Comparison of ENCODE assay signal across 27 mouse cellular contexts in the genomic region with DNA sequence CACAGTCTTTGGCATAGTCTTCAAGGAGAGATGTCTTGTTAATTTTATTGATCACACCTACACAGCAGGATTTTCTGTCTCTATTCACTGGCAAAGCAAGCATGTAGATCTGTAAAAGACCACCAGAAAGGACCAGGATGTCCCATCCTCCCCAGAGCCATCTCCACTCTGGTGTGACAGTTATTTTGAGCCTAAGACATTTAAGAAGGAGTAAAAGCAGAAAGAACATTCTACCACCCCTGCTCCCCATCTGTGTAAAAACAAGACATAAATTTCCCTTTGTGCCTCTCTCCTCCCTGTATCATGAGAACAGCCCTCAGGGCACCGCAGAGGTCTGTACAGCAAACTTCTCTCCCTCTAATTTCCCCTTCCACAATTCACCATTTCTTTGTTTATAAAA. TPM values are rescaled to one million over a fixed set of nuclear protein-coding genes. Genes with fewer than 3 reads are reported as not detected.
DNase-seq lines count a peak whose midpoint lies in the region; ATAC-seq and TF ChIP-seq lines count a peak whose summit lies in the region.
"Had no signal": no experiment of that assay in that cellular context is flagged by ENCODE, and none has a peak within 500 bp of the region (broad histone marks: within the 10 kb centered on the region; RNA-seq: fewer than 3 reads in every experiment).

No protein-coding gene starts in this region.

- H3K9ac ChIP-seq in intestine, embryonic 16.5 days (ENCODE audit: low read depth, low read length) = no peak overlapping the region
- H3K9ac ChIP-seq in intestine, embryonic 15.5 days = no peak overlapping the region
- no peak overlapping the region for H3K9ac ChIP-seq in hindbrain, embryonic 13.5 days
- H3K9ac ChIP-seq: embryonic facial prominence, embryonic 12.5 days; forebrain, embryonic 12.5 days; heart, embryonic 12.5 days; hindbrain, embryonic 15.5 days; neural tube, embryonic 13.5 days; stomach, embryonic 15.5 days had no signal

- peak overlapping the region; percentile 13; the same call in 1 of the 2 replicates for H3K27ac ChIP-seq in intestine, embryonic 16.5 days (ENCODE audit: low read length)
- no peak overlapping the region for H3K27ac ChIP-seq in intestine, embryonic 15.5 days
- peak overlapping the region; percentile 84 for H3K27ac ChIP-seq in layer of hippocampus, adult 2 months
- H3K27ac ChIP-seq in hindbrain, embryonic 13.5 days = no peak overlapping the region
- H3K27ac ChIP-seq: embryonic facial prominence, embryonic 12.5 days; forebrain, embryonic 12.5 days; hindbrain, embryonic 15.5 days; midbrain, embryonic 10.5 days; neural tube, embryonic 13.5 days; stomach, embryonic 15.5 days had no signal

- H3K4me1 ChIP-seq in intestine, embryonic 16.5 days (ENCODE audit: control insufficient read depth, insufficient read depth, low read length) = peaks cover 8% of the 10 kb centered on the region; the same call in 1 of the 2 replicates
- peaks cover 8% of the 10 kb centered on the region; the same call in 1 of the 2 replicates for H3K4me1 ChIP-seq in intestine, embryonic 15.5 days (replicated peaks)
- no peaks in the 10 kb centered on the region for H3K4me1 ChIP-seq in hindbrain, embryonic 13.5 days (replicated peaks)
- H3K4me1 ChIP-seq: embryonic facial prominence, embryonic 12.5 days; forebrain, embryonic 12.5 days; hindbrain, embryonic 15.5 days; midbrain, embryonic 10.5 days had no signal

- peak; percentile 24 to 51 for DNase-seq in layer of hippocampus, adult 2 months (ENCODE audit: low spot score in 2 of 2)
- no peak for DNase-seq in layer of hippocampus, postnatal 25 days (ENCODE audit: extremely low spot score in 1 of 2, low spot score in 1 of 2)
- DNase-seq in right cerebral cortex, adult 18-20 months = peak; percentile 66
- DNase-seq in right cerebral cortex, postnatal 4 days = no peak
- DNase-seq: adrenal gland, adult 2 months; cerebellum, adult 18-20 months; cerebellum, postnatal 14 days; gastrocnemius, postnatal 10 days; heart, postnatal 4 days; kidney, postnatal 25 days; retina, postnatal 1 day; thymus, adult 2 months; thymus, postnatal 4 days had no signal

- H3K36me3 ChIP-seq in intestine, embryonic 16.5 days (ENCODE audit: control insufficient read depth, insufficient read depth, low read length) = no peaks in the 10 kb centered on the region
- no peaks in the 10 kb centered on the region for H3K36me3 ChIP-seq in intestine, embryonic 15.5 days
- no peaks in the 10 kb centered on the region for H3K36me3 ChIP-seq in hindbrain, embryonic 13.5 days
- H3K36me3 ChIP-seq: embryonic facial prominence, embryonic 12.5 days; forebrain, embryonic 12.5 days; heart, embryonic 12.5 days; hindbrain, embryonic 15.5 days; midbrain, embryonic 10.5 days; neural tube, embryonic 13.5 days; stomach, embryonic 15.5 days had no signal

- no peak overlapping the region for H3K4me3 ChIP-seq in intestine, embryonic 16.5 days (ENCODE audit: low read length)
- no peak overlapping the region for H3K4me3 ChIP-seq in intestine, embryonic 15.5 days (replicated peaks)
- no peak overlapping the region for H3K4me3 ChIP-seq in layer of hippocampus, adult 2 months
- H3K4me3 ChIP-seq in hindbrain, embryonic 13.5 days = no peak overlapping the region
- H3K4me3 ChIP-seq: embryonic facial prominence, embryonic 12.5 days; forebrain, embryonic 12.5 days; heart, embryonic 12.5 days; hindbrain, embryonic 15.5 days; midbrain, embryonic 10.5 days; myocyte; neural tube, embryonic 13.5 days; stomach, embryonic 15.5 days had no signal

- ATAC-seq in intestine, embryonic 16.5 days = no peak
- ATAC-seq in intestine, embryonic 15.5 days = no peak
- ATAC-seq in hindbrain, embryonic 13.5 days (ENCODE audit: low FRiP score) = no peak
- ATAC-seq: lung, postnatal 0 days; midbrain, embryonic 16.5 days had no signal

- H3K9me3 ChIP-seq in intestine, embryonic 16.5 days (ENCODE audit: control insufficient read depth, low read length) = no peaks in the 10 kb centered on the region
- H3K9me3 ChIP-seq in intestine, embryonic 15.5 days = no peaks in the 10 kb centered on the region
- no peaks in the 10 kb centered on the region for H3K9me3 ChIP-seq in hindbrain, embryonic 13.5 days
- H3K9me3 ChIP-seq: embryonic facial prominence, embryonic 12.5 days; forebrain, embryonic 12.5 days; heart, embryonic 12.5 days; hindbrain, embryonic 15.5 days; midbrain, embryonic 10.5 days; neural tube, embryonic 13.5 days; stomach, embryonic 15.5 days had no signal

- WGBS in intestine, embryonic 16.5 days = 53% methylated on average over 1 of the region's 1 CpGs
- WGBS in intestine, embryonic 15.5 days = 46% methylated on average over 1 of the region's 1 CpGs
- 100% methylated on average over 1 of the region's 1 CpGs for WGBS in hindbrain, embryonic 13.5 days

- H3K27me3 ChIP-seq in intestine, embryonic 16.5 days (replicated peaks; ENCODE audit: control insufficient read depth, insufficient read depth, low read length) = no peaks in the 10 kb centered on the region
- no peaks in the 10 kb centered on the region for H3K27me3 ChIP-seq in intestine, embryonic 15.5 days (replicated peaks)
- no peaks in the 10 kb centered on the region for H3K27me3 ChIP-seq in hindbrain, embryonic 13.5 days
- H3K27me3 ChIP-seq: embryonic facial prominence, embryonic 12.5 days; forebrain, embryonic 12.5 days; heart, embryonic 12.5 days; hindbrain, embryonic 15.5 days; neural tube, embryonic 13.5 days; stomach, embryonic 15.5 days had no signal

- no peak for TF ChIP-seq CTCF in layer of hippocampus, adult 2 months (conservative IDR thresholded peaks at IDR 0.05)

- no peak overlapping the region for H3K4me2 ChIP-seq in intestine, embryonic 16.5 days (ENCODE audit: low read depth, low read length)
- H3K4me2 ChIP-seq in intestine, embryonic 15.5 days (replicated peaks) = no peak overlapping the region; the same call in 1 of the 2 replicates
- no peak overlapping the region for H3K4me2 ChIP-seq in hindbrain, embryonic 13.5 days
- H3K4me2 ChIP-seq: embryonic facial prominence, embryonic 12.5 days; forebrain, embryonic 12.5 days; heart, embryonic 12.5 days; hindbrain, embryonic 15.5 days; neural tube, embryonic 13.5 days; stomach, embryonic 15.5 days had no signal

RNA-seq across cellular contexts. Expression of gene Fhl2, which starts 18.0 kb away (rescaled TPM):
- 51.2 and 58.4 TPM in 2 replicates for polyA plus RNA-seq in intestine, embryonic 16.5 days (2015; fragmentation: Nextera tagmentation; extraction: Ambion mirVana)
- 54.5 and 58.0 TPM in 2 replicates for polyA plus RNA-seq in intestine, embryonic 15.5 days (2015; fragmentation: Nextera tagmentation; extraction: Ambion mirVana)
- 10 to 100 TPM; 33.6 to 38.6 TPM for total RNA-seq in layer of hippocampus, adult 2 months (2021)
- 10 to 100 TPM; 36.0 to 47.8 TPM for total RNA-seq in layer of hippocampus, postnatal 25 days (2021)
- polyA plus RNA-seq in hindbrain, embryonic 13.5 days (2015; fragmentation: Nextera tagmentation; extraction: Ambion mirVana) = 19.8 and 21.2 TPM in 2 replicates
- total RNA-seq: MEL had no signal

Comparison
In these comparisons a context has a peak if more than half of its experiments do, and no peak if none do; other contexts are left out.
1. H3K27ac ChIP-seq: peak in intestine, embryonic 16.5 days (single experiment) and layer of hippocampus, adult 2 months (single experiment); none in intestine, embryonic 15.5 days (single experiment) and hindbrain, embryonic 13.5 days (single experiment).
2. DNase-seq: peak in layer of hippocampus, adult 2 months (2 of 2) and right cerebral cortex, adult 18-20 months (single experiment); none in layer of hippocampus, postnatal 25 days (0 of 2) and right cerebral cortex, postnatal 4 days (single experiment).